Mouse (Mus musculus): Measurements from ENCODE around the gene Gm20388. TPM values are rescaled to one million over a fixed set of nuclear protein-coding genes. Genes with fewer than 3 reads are reported as not detected.

The Gm20388 gene
- total and polyA plus RNA-seq, 3 experiments = 0.02 to 0.05 TPM; not detected in 1

DNA sequence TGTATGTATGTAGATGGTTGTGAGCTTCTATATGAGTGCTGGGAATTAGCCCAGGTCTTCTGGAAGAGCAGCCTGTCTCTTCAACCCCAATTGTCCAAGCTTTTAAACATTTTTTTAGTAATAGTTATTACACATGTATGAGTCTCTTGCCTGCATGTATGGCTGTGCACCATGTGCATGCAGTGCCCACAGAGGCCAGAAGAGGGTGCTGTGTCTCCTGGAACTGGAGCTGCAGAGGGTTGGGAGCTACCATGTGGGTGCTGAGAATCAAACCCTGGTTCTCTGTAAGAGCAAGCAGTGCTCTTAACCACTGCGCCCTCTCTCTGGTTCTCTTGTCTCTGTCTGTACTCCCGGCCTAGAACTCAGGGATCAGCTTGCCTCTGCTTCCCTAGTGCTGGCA, 3222.3 kb downstream of the Gm20388 start:
- Histone ChIP-seq H3K4me3 (ENCODE audit: low read depth, low read length) (no peak overlapping the region), H3K4me1 (ENCODE audit: insufficient read depth, low read depth, low read length) (peaks cover 7% of the 10 kb centered on the region; the same call in 1 of the 2 replicates), H3K9me3 (replicated peaks) (peaks cover 3% of the 10 kb centered on the region), H3K27me3 (ENCODE audit: insufficient read depth, low read length) (peaks cover 8% of the 10 kb centered on the region), H3K36me3 (replicated peaks) (peaks cover 33% of the 10 kb centered on the region)
- TF ChIP-seq GATA2 (IDR thresholded peaks at IDR 0.05; ENCODE audit: borderline replicate concordance, low read depth, low read length) (no peak), GATA1 (IDR thresholded peaks at IDR 0.05; ENCODE audit: borderline replicate concordance, low read length) (no peak), POLR2AphosphoS5 (IDR thresholded peaks at IDR 0.05; ENCODE audit: insufficient replicate concordance, low read depth, low read length) (no peak), TAL1 (conservative IDR thresholded peaks at IDR 0.05; ENCODE audit: low read depth, low read length) (no peak), CTCF (IDR thresholded peaks at IDR 0.05; ENCODE audit: low read depth, low read length) (no peak)
- ATAC-seq (ENCODE audit: extremely low read depth, insufficient number of reproducible peaks, low FRiP score, poor library complexity, severe bottlenecking) = no peak
- DNase-seq (ENCODE audit: low spot score) = no peak

DNA sequence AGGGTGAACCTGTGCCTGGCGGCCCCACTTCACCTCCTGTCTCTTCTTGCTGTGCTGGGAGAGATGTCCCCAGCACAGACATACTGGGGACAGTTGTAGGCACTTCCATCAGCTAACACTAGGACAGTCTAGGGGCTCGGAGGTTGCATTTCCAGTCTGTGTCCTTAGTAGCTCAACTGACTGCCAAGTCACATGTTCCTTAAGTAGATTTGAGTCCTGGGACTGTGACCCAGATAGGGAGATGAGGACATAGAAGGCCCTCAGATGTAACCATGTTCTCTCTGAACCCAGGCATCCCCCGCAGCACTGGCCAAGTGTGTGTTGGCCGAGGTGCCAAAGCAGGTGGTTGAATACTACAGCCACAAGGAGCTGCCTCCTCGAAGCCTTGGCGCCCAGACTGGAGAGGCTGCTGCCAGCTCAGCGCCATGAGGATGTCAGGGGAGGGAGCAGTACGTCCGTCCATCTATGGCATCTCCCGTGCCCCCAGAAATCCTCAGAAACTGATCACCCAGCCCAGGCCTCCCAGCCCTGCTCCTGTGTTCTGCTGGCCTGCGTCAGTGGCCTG, 3223.6 kb downstream of the Gm20388 start:
- no peak for DNase-seq (ENCODE audit: low spot score)
- TF ChIP-seq GATA1 (IDR thresholded peaks at IDR 0.05; ENCODE audit: borderline replicate concordance, low read length) (no peak), CTCF (IDR thresholded peaks at IDR 0.05; ENCODE audit: low read depth, low read length) (no peak), POLR2AphosphoS5 (IDR thresholded peaks at IDR 0.05; ENCODE audit: insufficient replicate concordance, low read depth, low read length) (no peak)
- Histone ChIP-seq H3K36me3 (replicated peaks) (peaks cover 21% of the 10 kb centered on the region), H3K9me3 (replicated peaks) (peaks cover 3% of the 10 kb centered on the region), H3K27me3 (ENCODE audit: insufficient read depth, low read length) (peaks cover 11% of the 10 kb centered on the region), H3K4me3 (ENCODE audit: low read depth, low read length) (no peak overlapping the region), H3K4me1 (ENCODE audit: insufficient read depth, low read depth, low read length) (peaks cover 4% of the 10 kb centered on the region; the same call in 1 of the 2 replicates)
- no peak for ATAC-seq (ENCODE audit: extremely low read depth, insufficient number of reproducible peaks, low FRiP score, poor library complexity, severe bottlenecking)

DNA sequence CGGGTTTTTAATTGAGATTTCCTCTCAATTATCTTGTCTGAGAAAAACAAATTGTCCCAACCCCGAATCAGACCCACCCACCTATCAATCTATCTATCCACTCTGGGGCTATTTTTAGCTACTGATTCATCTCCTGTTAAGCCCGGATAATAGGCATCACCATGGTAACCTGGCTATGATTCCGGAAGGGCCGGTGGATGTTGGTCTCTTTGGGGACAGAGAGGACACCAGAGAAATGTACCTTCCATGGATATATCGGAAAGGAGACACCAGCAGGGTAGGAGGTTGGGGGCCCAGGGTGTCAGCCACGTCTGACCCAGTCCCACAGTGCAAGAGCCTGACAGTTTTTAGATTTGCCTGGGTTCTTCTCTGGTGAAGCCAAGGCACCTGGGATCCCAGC, 3224.8 kb downstream of the Gm20388 start:
- H3K4me3 ChIP-seq (ENCODE audit: low read depth, low read length) = no peak overlapping the region
- H3K27me3 ChIP-seq (ENCODE audit: insufficient read depth, low read length) = peaks cover 17% of the 10 kb centered on the region
- DNase-seq (ENCODE audit: low spot score) (no peak), ATAC-seq (ENCODE audit: extremely low read depth, insufficient number of reproducible peaks, low FRiP score, poor library complexity, severe bottlenecking) (no peak)
- H3K9me3 ChIP-seq (replicated peaks) = peaks cover 10% of the 10 kb centered on the region
- TF ChIP-seq CTCF (IDR thresholded peaks at IDR 0.05; ENCODE audit: low read depth, low read length) = no peak
- H3K36me3 ChIP-seq (replicated peaks) = peaks cover 10% of the 10 kb centered on the region
- H3K4me1 ChIP-seq (ENCODE audit: insufficient read depth, low read depth, low read length) = peaks cover 4% of the 10 kb centered on the region; the same call in 1 of the 2 replicates

DNA sequence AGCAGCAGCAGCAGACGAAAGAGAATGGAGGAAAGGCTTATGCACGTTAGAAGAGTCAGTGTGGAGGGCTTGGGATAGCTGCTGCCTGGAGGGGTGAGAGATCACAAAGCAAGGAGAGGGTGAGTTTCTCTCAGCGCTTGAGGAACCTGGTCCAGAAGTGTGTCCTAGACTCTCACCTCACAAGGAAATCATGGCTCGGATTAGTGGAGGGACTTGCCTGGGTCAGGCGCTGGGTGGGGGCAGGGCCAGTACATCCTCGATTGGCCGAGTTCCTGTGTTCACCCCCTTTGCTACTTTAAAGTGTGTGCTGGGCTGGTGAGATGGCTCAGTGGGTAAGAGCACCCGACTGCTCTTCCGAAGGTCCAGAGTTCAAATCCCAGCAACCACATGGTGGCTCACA, 3225.2 kb downstream of the Gm20388 start:
- Histone ChIP-seq H3K36me3 (replicated peaks) (peaks cover 10% of the 10 kb centered on the region), H3K9me3 (replicated peaks) (peaks cover 10% of the 10 kb centered on the region), H3K4me1 (ENCODE audit: insufficient read depth, low read depth, low read length) (peaks cover 4% of the 10 kb centered on the region; the same call in 1 of the 2 replicates), H3K4me3 (ENCODE audit: low read depth, low read length) (no peak overlapping the region), H3K27me3 (ENCODE audit: insufficient read depth, low read length) (peaks cover 17% of the 10 kb centered on the region)
- no peak for DNase-seq (ENCODE audit: low spot score)
- no peak for ATAC-seq (ENCODE audit: extremely low read depth, insufficient number of reproducible peaks, low FRiP score, poor library complexity, severe bottlenecking)
- TF ChIP-seq TAL1 (conservative IDR thresholded peaks at IDR 0.05; ENCODE audit: low read depth, low read length) (no peak), GATA2 (IDR thresholded peaks at IDR 0.05; ENCODE audit: borderline replicate concordance, low read depth, low read length) (no peak), GATA1 (IDR thresholded peaks at IDR 0.05; ENCODE audit: borderline replicate concordance, low read length) (no peak), CTCF (IDR thresholded peaks at IDR 0.05; ENCODE audit: low read depth, low read length) (no peak), POLR2AphosphoS5 (IDR thresholded peaks at IDR 0.05; ENCODE audit: insufficient replicate concordance, low read depth, low read length) (no peak)

DNA sequence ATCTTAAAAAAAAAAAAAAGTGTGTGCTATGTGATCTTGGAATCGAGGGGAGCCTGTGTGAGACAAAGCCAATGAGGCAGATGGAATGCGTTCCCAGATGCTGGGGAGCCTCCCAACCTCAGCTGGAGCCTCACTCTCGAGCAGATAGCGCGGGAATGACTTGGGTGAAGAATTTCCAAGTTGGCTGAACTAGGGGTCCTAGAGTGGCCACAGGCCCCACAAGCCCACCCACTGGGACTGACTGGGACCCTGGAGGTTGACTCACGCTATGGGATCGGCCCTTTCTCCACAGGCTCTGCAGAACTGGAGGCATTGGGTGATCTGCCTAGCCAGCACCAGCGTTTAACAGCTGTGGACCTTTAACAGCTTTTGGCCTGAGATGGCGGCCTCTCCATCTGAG, 3225.6 kb downstream of the Gm20388 start:
- TF ChIP-seq GATA1 (IDR thresholded peaks at IDR 0.05; ENCODE audit: borderline replicate concordance, low read length) (no peak), TAL1 (conservative IDR thresholded peaks at IDR 0.05; ENCODE audit: low read depth, low read length) (no peak), CTCF (IDR thresholded peaks at IDR 0.05; ENCODE audit: low read depth, low read length) (no peak), GATA2 (IDR thresholded peaks at IDR 0.05; ENCODE audit: borderline replicate concordance, low read depth, low read length) (no peak), POLR2AphosphoS5 (IDR thresholded peaks at IDR 0.05; ENCODE audit: insufficient replicate concordance, low read depth, low read length) (no peak)
- DNase-seq (ENCODE audit: low spot score) (no peak), ATAC-seq (ENCODE audit: extremely low read depth, insufficient number of reproducible peaks, low FRiP score, poor library complexity, severe bottlenecking) (no peak)
- Histone ChIP-seq H3K36me3 (replicated peaks) (peaks cover 6% of the 10 kb centered on the region), H3K4me1 (ENCODE audit: insufficient read depth, low read depth, low read length) (peaks cover 4% of the 10 kb centered on the region; the same call in 1 of the 2 replicates), H3K27me3 (ENCODE audit: insufficient read depth, low read length) (peaks cover 17% of the 10 kb centered on the region), H3K4me3 (ENCODE audit: low read depth, low read length) (no peak overlapping the region), H3K9me3 (replicated peaks) (peaks cover 10% of the 10 kb centered on the region)

DNA sequence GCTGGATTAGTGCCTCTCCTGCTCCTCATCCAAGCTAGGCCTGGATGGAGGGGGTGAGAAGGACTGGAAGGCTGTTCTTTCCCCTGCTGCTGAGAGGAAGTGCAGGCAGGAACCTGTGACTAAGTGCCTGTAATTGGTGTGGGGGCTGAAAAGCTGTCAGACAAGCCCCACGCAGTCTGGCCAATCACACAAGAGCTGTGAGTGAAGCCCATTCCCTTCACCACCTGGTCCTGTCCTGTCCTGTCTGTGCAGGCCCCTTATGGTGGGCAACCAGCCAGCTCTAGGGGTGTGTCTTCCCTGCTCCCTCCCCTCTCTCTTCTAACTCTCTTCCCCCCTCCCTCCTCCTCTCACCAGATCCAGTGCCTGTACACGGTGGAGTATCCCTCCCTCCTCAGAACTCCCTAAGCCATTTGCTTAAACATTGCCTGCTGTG, 3227.0 kb downstream of the Gm20388 start:
- TF ChIP-seq GATA2 (IDR thresholded peaks at IDR 0.05; ENCODE audit: borderline replicate concordance, low read depth, low read length) (no peak), GATA1 (IDR thresholded peaks at IDR 0.05; ENCODE audit: borderline replicate concordance, low read length) (no peak), TAL1 (conservative IDR thresholded peaks at IDR 0.05; ENCODE audit: low read depth, low read length) (no peak), CTCF (IDR thresholded peaks at IDR 0.05; ENCODE audit: low read depth, low read length) (no peak), POLR2AphosphoS5 (IDR thresholded peaks at IDR 0.05; ENCODE audit: insufficient replicate concordance, low read depth, low read length) (no peak)

More for the DNA sequence above, 3227.0 kb downstream of the Gm20388 start:
- Histone ChIP-seq H3K9me3 (replicated peaks) (peaks cover 10% of the 10 kb centered on the region), H3K4me1 (ENCODE audit: insufficient read depth, low read depth, low read length) (peaks cover 4% of the 10 kb centered on the region; the same call in 1 of the 2 replicates), H3K36me3 (replicated peaks) (peaks cover 6% of the 10 kb centered on the region), H3K4me3 (ENCODE audit: low read depth, low read length) (no peak overlapping the region), H3K27me3 (ENCODE audit: insufficient read depth, low read length) (peaks cover 20% of the 10 kb centered on the region)
- no peak for DNase-seq (ENCODE audit: low spot score)
- ATAC-seq (ENCODE audit: extremely low read depth, insufficient number of reproducible peaks, low FRiP score, poor library complexity, severe bottlenecking) = no peak

Measured in G1E (cell line).